Mouse (Mus musculus): Measurements from ENCODE around the gene Mpp5. TPM values are rescaled to one million over a fixed set of nuclear protein-coding genes. Genes with fewer than 3 reads are reported as not detected.
A peak's percentile ranks its signal among the peaks of the same experiment; 100 is the strongest.

The Mpp5 gene
- polyA plus RNA-seq, 1 experiment from 2014 or later = 37.5 TPM

GRCm38 (mm10) chr12:78801836-78802235 is 53.1 kb downstream of the Mpp5 start:
- Histone ChIP-seq H3K36me3 (ENCODE audit: control insufficient read depth, insufficient read depth) (peaks cover 14% of the 10 kb centered on the region), H3K9ac (ENCODE audit: low read depth, low read length) (no peak overlapping the region), H3K4me2 (replicated peaks; ENCODE audit: low read depth) (no peak overlapping the region), H3K27ac (ENCODE audit: low read depth, low read length) (no peak overlapping the region), H3K27me3 (replicated peaks; ENCODE audit: control insufficient read depth, insufficient read depth, low read length) (no peaks in the 10 kb centered on the region), H3K4me1 (replicated peaks; ENCODE audit: control insufficient read depth, insufficient read depth, low read length) (no peaks in the 10 kb centered on the region), H3K4me3 (ENCODE audit: low read depth, low read length) (no peak overlapping the region), H3K9me3 (ENCODE audit: control insufficient read depth) (no peaks in the 10 kb centered on the region)
- ATAC-seq = no peak
- TF ChIP-seq CTCF (IDR thresholded peaks at IDR 0.05; ENCODE audit: low read depth) = no peak

- Histone ChIP-seq H3K27me3 (replicated peaks; ENCODE audit: control insufficient read depth, insufficient read depth, low read length) (no peaks in the 10 kb centered on the region), H3K4me3 (ENCODE audit: low read depth, low read length) (no peak overlapping the region), H3K9me3 (ENCODE audit: control insufficient read depth) (no peaks in the 10 kb centered on the region), H3K4me2 (replicated peaks; ENCODE audit: low read depth) (no peak overlapping the region), H3K4me1 (replicated peaks; ENCODE audit: control insufficient read depth, insufficient read depth, low read length) (no peaks in the 10 kb centered on the region), H3K9ac (ENCODE audit: low read depth, low read length) (no peak overlapping the region), H3K36me3 (ENCODE audit: control insufficient read depth, insufficient read depth) (peaks cover 4% of the 10 kb centered on the region; the same call in 1 of the 2 replicates), H3K27ac (ENCODE audit: low read depth, low read length) (no peak overlapping the region)
- TF ChIP-seq CTCF (IDR thresholded peaks at IDR 0.05; ENCODE audit: low read depth) = peak; percentile 53
- ATAC-seq = no peak
Observed at GRCm38 (mm10) chr12:78814437-78814836, 65.7 kb downstream of the Mpp5 start.

- Histone ChIP-seq H3K27ac (ENCODE audit: low read depth, low read length) (no peak overlapping the region), H3K4me1 (replicated peaks; ENCODE audit: control insufficient read depth, insufficient read depth, low read length) (no peaks in the 10 kb centered on the region), H3K9me3 (ENCODE audit: control insufficient read depth) (no peaks in the 10 kb centered on the region), H3K4me3 (ENCODE audit: low read depth, low read length) (no peak overlapping the region), H3K4me2 (replicated peaks; ENCODE audit: low read depth) (no peak overlapping the region), H3K36me3 (ENCODE audit: control insufficient read depth, insufficient read depth) (peaks cover 39% of the 10 kb centered on the region), H3K27me3 (replicated peaks; ENCODE audit: control insufficient read depth, insufficient read depth, low read length) (no peaks in the 10 kb centered on the region), H3K9ac (ENCODE audit: low read depth, low read length) (no peak overlapping the region)
- ATAC-seq = no peak
- no peak for TF ChIP-seq CTCF (IDR thresholded peaks at IDR 0.05; ENCODE audit: low read depth)
- WGBS = 90% methylated on average over 2 of the region's 2 CpGs
Observed at GRCm38 (mm10) chr12:78834496-78834895, 85.8 kb downstream of the Mpp5 start.

GRCm38 (mm10) chr12:78839906-78840305 is 91.2 kb downstream of the Mpp5 start:
- H3K27ac ChIP-seq (ENCODE audit: low read depth, low read length) = no peak overlapping the region
- no peak overlapping the region for H3K4me2 ChIP-seq (replicated peaks; ENCODE audit: low read depth)
- no peak for ATAC-seq
- no peaks in the 10 kb centered on the region for H3K4me1 ChIP-seq (replicated peaks; ENCODE audit: control insufficient read depth, insufficient read depth, low read length)
- no peaks in the 10 kb centered on the region for H3K27me3 ChIP-seq (replicated peaks; ENCODE audit: control insufficient read depth, insufficient read depth, low read length)
- no peak overlapping the region for H3K9ac ChIP-seq (ENCODE audit: low read depth, low read length)
- no peaks in the 10 kb centered on the region for H3K9me3 ChIP-seq (ENCODE audit: control insufficient read depth)
- TF ChIP-seq CTCF (IDR thresholded peaks at IDR 0.05; ENCODE audit: low read depth) = no peak
- no peak overlapping the region for H3K4me3 ChIP-seq (ENCODE audit: low read depth, low read length)
- WGBS = 73% methylated on average over 4 of the region's 4 CpGs
- peaks cover 37% of the 10 kb centered on the region for H3K36me3 ChIP-seq (ENCODE audit: control insufficient read depth, insufficient read depth)

GRCm38 (mm10) chr12:78842429-78842828 is 93.7 kb downstream of the Mpp5 start:
- ATAC-seq = no peak
- Histone ChIP-seq H3K27me3 (replicated peaks; ENCODE audit: control insufficient read depth, insufficient read depth, low read length) (no peaks in the 10 kb centered on the region), H3K9ac (ENCODE audit: low read depth, low read length) (no peak overlapping the region), H3K9me3 (ENCODE audit: control insufficient read depth) (no peaks in the 10 kb centered on the region), H3K27ac (ENCODE audit: low read depth, low read length) (no peak overlapping the region), H3K36me3 (ENCODE audit: control insufficient read depth, insufficient read depth) (peaks cover 37% of the 10 kb centered on the region), H3K4me3 (ENCODE audit: low read depth, low read length) (no peak overlapping the region), H3K4me2 (replicated peaks; ENCODE audit: low read depth) (no peak overlapping the region), H3K4me1 (replicated peaks; ENCODE audit: control insufficient read depth, insufficient read depth, low read length) (no peaks in the 10 kb centered on the region)
- no peak for TF ChIP-seq CTCF (IDR thresholded peaks at IDR 0.05; ENCODE audit: low read depth)
- 88% methylated on average over 1 of the region's 1 CpGs for WGBS

- Histone ChIP-seq H3K9ac (ENCODE audit: low read depth, low read length) (no peak overlapping the region), H3K4me2 (replicated peaks; ENCODE audit: low read depth) (no peak overlapping the region), H3K4me3 (ENCODE audit: low read depth, low read length) (no peak overlapping the region), H3K9me3 (ENCODE audit: control insufficient read depth) (no peaks in the 10 kb centered on the region), H3K4me1 (replicated peaks; ENCODE audit: control insufficient read depth, insufficient read depth, low read length) (no peaks in the 10 kb centered on the region), H3K36me3 (ENCODE audit: control insufficient read depth, insufficient read depth) (peaks cover 30% of the 10 kb centered on the region), H3K27me3 (replicated peaks; ENCODE audit: control insufficient read depth, insufficient read depth, low read length) (no peaks in the 10 kb centered on the region), H3K27ac (ENCODE audit: low read depth, low read length) (no peak overlapping the region)
- ATAC-seq = no peak
- 65% methylated on average over 4 of the region's 4 CpGs for WGBS
- TF ChIP-seq CTCF (IDR thresholded peaks at IDR 0.05; ENCODE audit: low read depth) = no peak
Observed at GRCm38 (mm10) chr12:78848246-78848645, 99.5 kb downstream of the Mpp5 start.

- peak; percentile 10 for ATAC-seq
- Histone ChIP-seq H3K4me2 (replicated peaks; ENCODE audit: low read depth) (peak overlapping the region; percentile 71), H3K9ac (ENCODE audit: low read depth, low read length) (peak overlapping the region; percentile 86), H3K9me3 (ENCODE audit: control insufficient read depth) (no peaks in the 10 kb centered on the region), H3K4me3 (ENCODE audit: low read depth, low read length) (peak overlapping the region; percentile 89), H3K27ac (ENCODE audit: low read depth, low read length) (peak overlapping the region; percentile 84), H3K27me3 (replicated peaks; ENCODE audit: control insufficient read depth, insufficient read depth, low read length) (no peaks in the 10 kb centered on the region), H3K36me3 (ENCODE audit: control insufficient read depth, insufficient read depth) (0 out of 2 replicates have a peak, but pooled peaks cover 2% of the 10 kb centered on the region), H3K4me1 (replicated peaks; ENCODE audit: control insufficient read depth, insufficient read depth, low read length) (no peaks in the 10 kb centered on the region; the same call in 1 of the 2 replicates)
- WGBS = under 1% methylated on average over 30 of the region's 30 CpGs
- no peak for TF ChIP-seq CTCF (IDR thresholded peaks at IDR 0.05; ENCODE audit: low read depth)
Observed at GRCm38 (mm10) chr12:78860921-78861495, 112.3 kb downstream of the Mpp5 start.

All from intestine, postnatal 0 days (tissue).